Mouse (Mus musculus) Patski (cell line): ENCODE results near the gene Ankar. TPM values are rescaled to one million over a fixed set of nuclear protein-coding genes. Genes with fewer than 3 reads are reported as not detected.
A peak's percentile ranks its signal among the peaks of the same experiment; 100 is the strongest.

ENCODE experiments used
- ATAC-seq: fragments of 100-300 bp; one replicate; pipeline ENCODE4 v1.8.0; 2021
- CTCF ChIA-PET: fragments of 350-600 bp; sonication (Branson Sonifier 250); formaldehyde crosslinking; loops from one replicate; lab custom pipeline; 2022; ENCODE audit warnings: inconsistent platforms; lab: Charles Lee
- POLR2A ChIA-PET: fragments of 350-600 bp; sonication (Branson Sonifier 250); formaldehyde crosslinking; loops from one replicate; lab custom pipeline; 2022; ENCODE audit warnings: antibody characterized with exemption, inconsistent platforms; lab: Charles Lee
- DNase-seq: peaks from one replicate; pipeline ENCODE4 v3.0.0-alpha.2; 2011; ENCODE audit warnings: low read depth, low spot score
- H3K27me3 ChIP-seq: fragments of 371-371 bp; one replicate; pipeline ENCODE4 v1.5.1; 2021
- CTCF ChIP-seq: fragments of 100-300 bp; IDR thresholded peaks from one replicate; pipeline ENCODE4 v1.5.1; 2021
- in situ Hi-C: fragments of 300-500 bp; cut with MboI; formaldehyde crosslinking; loops from 3 replicates; pipeline ENCODE4 v1.11.1; 2018; ENCODE audit warnings: low pct_unique_long_range_greater_than_20kb, mixed read lengths
- polyA plus RNA-seq: library from polyadenylated mRNA; unstranded; gene quantifications from one replicate; pipeline ENCODE4 v1.2.3, GENCODE M21; 2021

The Ankar gene
- polyA plus RNA-seq, 1 experiment from 2014 or later, result not detected

- ChIA-PET CTCF (no interaction called here), POLR2A (interaction anchor here (0.7 to 0.9 kb wide), 2 partner anchors 273 to 345 kb away, joined by 3 read pairs; no protein-coding TSS in a partner anchor)
- TF ChIP-seq CTCF, result no peak
- no peaks in the 10 kb centered on the region for H3K27me3 ChIP-seq
- in situ Hi-C loops, result loop anchor here (10.0 kb wide), 1 partner anchor 235 kb away; no protein-coding TSS in a partner anchor
- peak; percentile 86 for DNase-seq
- ATAC-seq, result peak; percentile 63
These were observed 101.0 kb downstream of the Ankar start for GRCm38 (mm10) chr1:72599146-72600101.

DNA sequence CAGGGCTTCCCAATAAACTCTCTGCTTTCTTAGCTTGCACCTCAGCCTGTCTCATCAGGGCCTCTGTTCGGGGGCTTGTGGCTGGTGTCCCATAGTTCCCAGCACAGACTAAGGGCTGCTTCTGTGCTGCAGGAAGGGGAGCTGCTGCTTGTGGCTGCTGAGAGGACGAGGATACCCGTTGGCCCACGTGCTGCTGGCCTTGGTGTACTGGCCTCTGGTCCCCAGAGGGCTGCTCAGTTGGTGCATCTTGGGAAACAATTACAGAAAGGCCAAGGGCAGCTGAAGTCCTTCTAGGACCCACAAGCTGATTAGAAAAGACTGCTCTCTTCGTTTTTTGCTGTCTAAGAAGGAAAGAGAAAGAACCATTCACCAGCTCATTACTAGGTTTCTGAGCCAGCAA, 104.1 kb downstream of the Ankar start:
- ChIA-PET CTCF (no interaction called here), POLR2A (interaction anchor here (0.6 kb wide), 1 partner anchor 119 kb away, joined by 5 read pairs; no protein-coding TSS in a partner anchor)
- in situ Hi-C loops, result no loop called here
- no peaks in the 10 kb centered on the region for H3K27me3 ChIP-seq
- no peak for TF ChIP-seq CTCF
- ATAC-seq (no peak), DNase-seq (no peak)

- POLR2A ChIA-PET, result interaction anchor here (0.6 kb wide), 1 partner anchor 118 kb away, joined by 5 read pairs; no protein-coding TSS in a partner anchor
- no peaks in the 10 kb centered on the region for H3K27me3 ChIP-seq
- in situ Hi-C loops, result no loop called here
- CTCF ChIA-PET, result no interaction called here
- ATAC-seq (no peak), DNase-seq (no peak)
- no peak for TF ChIP-seq CTCF
These were observed 104.7 kb downstream of the Ankar start for GRCm38 (mm10) chr1:72595686-72596085.

GRCm38 (mm10) chr1:72593340-72593951, 106.9 kb downstream of the Ankar start:
- POLR2A ChIA-PET, result no interaction called here
- CTCF ChIA-PET, result no interaction called here
- no peaks in the 10 kb centered on the region for H3K27me3 ChIP-seq
- peak; percentile 85 for DNase-seq
- TF ChIP-seq CTCF, result no peak
- in situ Hi-C loops, result no loop called here
- peak; percentile 82 for ATAC-seq

Other genes with a start within 250 kb of the Ankar start
- gene March4, start 163.6 kb downstream of the Ankar start, polyA plus RNA-seq, result 0.37 TPM
- gene Smarcal1, start 117.3 kb downstream of the Ankar start, polyA plus RNA-seq, result 33.6 TPM
- gene Rpl37a, start 10.7 kb upstream of the Ankar start, polyA plus RNA-seq, result 628 TPM
- 1,427 TPM for gene Igfbp2, start 123.9 kb upstream of the Ankar start, polyA plus RNA-seq
- gene Igfbp5, start 174.3 kb upstream of the Ankar start, polyA plus RNA-seq, result 40.8 TPM